Mouse (Mus musculus) heart, embryonic 16.5 days (tissue): ENCODE data around the gene Akap8l. TPM values are rescaled to one million over a fixed set of nuclear protein-coding genes. Genes with fewer than 3 reads are reported as not detected.
A peak's percentile ranks its signal among the peaks of the same experiment; 100 is the strongest.

Experiments
- ATAC-seq: fragments of 200-750 bp; cut with Nextera tagmentation; replicated peaks from 2 replicates; pipeline ENCODE4 v1.8.0; 2017; ENCODE audit warnings: moderate number of reproducible peaks; ENCODE audit not compliant: insufficient read depth, low FRiP score; ENCODE audit errors: extremely low read depth
- H3K27ac ChIP-seq: fragments of 300-500 bp; sonication (generic); 2 replicates; pipeline ENCODE4 v1.5.1; 2014; ENCODE audit warnings: mild to moderate bottlenecking, low read length, control low read depth, moderate library complexity
- H3K27me3 ChIP-seq: fragments of 300-500 bp; sonication (generic); 2 replicates; pipeline ENCODE4 v1.6.1; 2014; ENCODE audit warnings: low read length, mixed read lengths; ENCODE audit not compliant: control insufficient read depth, insufficient read depth
- H3K36me3 ChIP-seq: fragments of 300-500 bp; sonication (generic); 2 replicates; pipeline ENCODE4 v1.6.1; 2014; ENCODE audit not compliant: control insufficient read depth, insufficient read depth
- H3K4me1 ChIP-seq: fragments of 300-500 bp; sonication (generic); 2 replicates; pipeline ENCODE4 v1.6.1; 2014; ENCODE audit warnings: low read length, mixed read lengths; ENCODE audit not compliant: control insufficient read depth, insufficient read depth
- H3K4me2 ChIP-seq: fragments of 300-500 bp; sonication (generic); 2 replicates; pipeline ENCODE4 v1.6.1; 2014; ENCODE audit warnings: low read depth, mild to moderate bottlenecking, control low read depth, low read length
- H3K4me3 ChIP-seq: fragments of 300-500 bp; sonication (generic); 2 replicates; pipeline ENCODE4 v1.5.1; 2014; ENCODE audit warnings: mild to moderate bottlenecking, control low read depth, low read length
- H3K9ac ChIP-seq: fragments of 300-500 bp; sonication (generic); 2 replicates; pipeline ENCODE4 v1.6.1; 2014; ENCODE audit warnings: low read length, control low read depth
- H3K9me3 ChIP-seq: fragments of 300-500 bp; sonication (generic); replicated peaks from 2 replicates; pipeline ENCODE4 v1.6.1; 2016; ENCODE audit warnings: low read length; ENCODE audit not compliant: control insufficient read depth
- WGBS: fragments of 180-500 bp; shearing (Covaris S2); extraction: QIAGEN DNeasy Blood & Tissue Kit; methylation state at CpG from one replicate; pipeline ENCODE4 v1.1.7; 2014; 5-methylcytosine and 5-hydroxymethylcytosine counted together
- polyA plus RNA-seq: library from polyadenylated mRNA; unstranded; fragments of >200 nt; fragmentation: Nextera tagmentation; extraction: Ambion mirVana; gene quantifications from 2 replicates; pipeline ENCODE4 v1.2.1, GENCODE M21; 2015

The Akap8l gene
- polyA plus RNA-seq, result 99.2 and 107 TPM in 2 replicates

- peaks cover 8% of the 10 kb centered on the region for H3K36me3 ChIP-seq
- H3K9me3 ChIP-seq, result no peaks in the 10 kb centered on the region
- ATAC-seq, result peak; percentile 97
- H3K4me3 ChIP-seq, result peak within 1 kb of the TSS; percentile 64
- H3K27ac ChIP-seq, result peak within 1 kb of the TSS; percentile 88
- peaks cover 25% of the 10 kb centered on the region for H3K4me1 ChIP-seq
- H3K9ac ChIP-seq, result peak within 1 kb of the TSS; percentile 77
- peak within 1 kb of the TSS; percentile 78 for H3K4me2 ChIP-seq
- under 1% methylated on average over 37 of the region's 37 CpGs for WGBS
- no peaks in the 10 kb centered on the region for H3K27me3 ChIP-seq
Observed at GRCm38 (mm10) chr17:32350382-32350983, at the start of gene Akap8l. Gene Akap8l, minus strand, starts transcription at chr17:32350607.

- WGBS, result 14% methylated on average over 37 of the region's 37 CpGs
Observed at GRCm38 (mm10) chr17:32396266-32396665, 45.9 kb upstream of the Akap8l start.

GRCm38 (mm10) chr17:32393944-32394343 is 43.5 kb upstream of the Akap8l start:
- Histone ChIP-seq H3K4me1 (peaks cover 6% of the 10 kb centered on the region; the same call in 1 of the 2 replicates), H3K27ac (no peak overlapping the region), H3K36me3 (no peaks in the 10 kb centered on the region), H3K4me2 (no peak overlapping the region), H3K27me3 (peaks cover 61% of the 10 kb centered on the region), H3K9me3 (no peaks in the 10 kb centered on the region), H3K9ac (no peak overlapping the region), H3K4me3 (no peak overlapping the region)
- WGBS, result 83% methylated on average over 10 of the region's 10 CpGs
- ATAC-seq, result no peak

More at GRCm38 (mm10) chr17:32396266-32396665, 45.9 kb upstream of the Akap8l start:
- no peak overlapping the region for H3K27ac ChIP-seq
- no peaks in the 10 kb centered on the region for H3K9me3 ChIP-seq
- H3K36me3 ChIP-seq, result no peaks in the 10 kb centered on the region
- ATAC-seq, result no peak
- H3K27me3 ChIP-seq, result peaks cover 62% of the 10 kb centered on the region
- H3K4me1 ChIP-seq, result peaks cover 6% of the 10 kb centered on the region; the same call in 1 of the 2 replicates
- H3K9ac ChIP-seq, result no peak overlapping the region
- peak overlapping the region; percentile 40 for H3K4me3 ChIP-seq
- H3K4me2 ChIP-seq, result peak overlapping the region; percentile 63

GRCm38 (mm10) chr17:32389101-32389659 is 38.8 kb upstream of the Akap8l start, which contains the start of gene Wiz:
Gene Wiz, minus strand, starts transcription at chr17:32389439.
- peak; percentile 86 for ATAC-seq
- H3K9me3 ChIP-seq, result no peaks in the 10 kb centered on the region
- peak within 1 kb of the TSS; percentile 99 for H3K4me2 ChIP-seq
- H3K4me3 ChIP-seq, result peak within 1 kb of the TSS; percentile 83
- H3K9ac ChIP-seq, result peak within 1 kb of the TSS; percentile 93
- H3K27ac ChIP-seq, result peak within 1 kb of the TSS; percentile 88
- H3K4me1 ChIP-seq, result peaks cover 17% of the 10 kb centered on the region
- 0% methylated on average over 39 of the region's 44 CpGs for WGBS
- no peaks in the 10 kb centered on the region for H3K36me3 ChIP-seq
- H3K27me3 ChIP-seq, result peaks cover 23% of the 10 kb centered on the region

GRCm38 (mm10) chr17:32388370-32389100 is 38.1 kb upstream of the Akap8l start:
- peak overlapping the region; percentile 88 for H3K27ac ChIP-seq
- H3K4me3 ChIP-seq, result peak overlapping the region; percentile 83
- no peaks in the 10 kb centered on the region for H3K36me3 ChIP-seq
- peak; percentile 39 for ATAC-seq
- peaks cover 23% of the 10 kb centered on the region for H3K4me1 ChIP-seq
- H3K9me3 ChIP-seq, result no peaks in the 10 kb centered on the region
- under 1% methylated on average over 34 of the region's 39 CpGs for WGBS
- peaks cover 18% of the 10 kb centered on the region for H3K27me3 ChIP-seq
- peak overlapping the region; percentile 93 for H3K9ac ChIP-seq
- peak overlapping the region; percentile 99 for H3K4me2 ChIP-seq

GRCm38 (mm10) chr17:32387986-32388369 is 37.6 kb upstream of the Akap8l start:
- Histone ChIP-seq H3K9ac (peak overlapping the region; percentile 93), H3K9me3 (no peaks in the 10 kb centered on the region), H3K4me3 (peak overlapping the region; percentile 83), H3K27ac (no peak overlapping the region), H3K4me2 (peak overlapping the region; percentile 99), H3K4me1 (peaks cover 27% of the 10 kb centered on the region), H3K27me3 (peaks cover 12% of the 10 kb centered on the region), H3K36me3 (no peaks in the 10 kb centered on the region)
- 44% methylated on average over 7 of the region's 7 CpGs for WGBS
- no peak for ATAC-seq

- no peak overlapping the region for H3K9ac ChIP-seq
- no peak overlapping the region for H3K4me3 ChIP-seq
- ATAC-seq, result no peak
- H3K36me3 ChIP-seq, result no peaks in the 10 kb centered on the region
- H3K4me2 ChIP-seq, result no peak overlapping the region
- peaks cover 24% of the 10 kb centered on the region for H3K4me1 ChIP-seq
- H3K27me3 ChIP-seq, result peaks cover 5% of the 10 kb centered on the region; the same call in 1 of the 2 replicates
- no peaks in the 10 kb centered on the region for H3K9me3 ChIP-seq
- 73% methylated on average over 9 of the region's 9 CpGs for WGBS
- no peak overlapping the region for H3K27ac ChIP-seq
Observed at GRCm38 (mm10) chr17:32386659-32387432, 36.4 kb upstream of the Akap8l start.

GRCm38 (mm10) chr17:32383661-32384060 is 33.3 kb upstream of the Akap8l start:
- Histone ChIP-seq H3K4me1 (peaks cover 24% of the 10 kb centered on the region), H3K27ac (peak overlapping the region; percentile 30), H3K9me3 (no peaks in the 10 kb centered on the region), H3K36me3 (no peaks in the 10 kb centered on the region), H3K27me3 (no peaks in the 10 kb centered on the region), H3K4me2 (no peak overlapping the region), H3K9ac (no peak overlapping the region), H3K4me3 (no peak overlapping the region)
- no peak for ATAC-seq
- 64% methylated on average over 5 of the region's 5 CpGs for WGBS
